13 mouse cellular contexts compared by ENCODE assay signal in genomic region chr2:72005051-72005450, GRCm38 (mm10).
"Had no signal": no experiment of that assay in that cellular context is flagged by ENCODE, and none has a peak within 500 bp of the region (broad histone marks: within the 10 kb centered on the region; RNA-seq: fewer than 3 reads in every experiment).

No protein-coding gene starts in this region.

- H3K36me3 ChIP-seq: limb, embryonic 10.5 days; liver, embryonic 15.5 days; neural tube, embryonic 12.5 days had no signal

- H3K27ac ChIP-seq: left cerebral cortex, adult 2 months; limb, embryonic 10.5 days; liver, embryonic 15.5 days; neural tube, embryonic 12.5 days; stomach, postnatal 0 days had no signal

- H3K27me3 ChIP-seq: liver, embryonic 15.5 days; neural tube, embryonic 12.5 days had no signal

- H3K9ac ChIP-seq: liver, embryonic 15.5 days; neural tube, embryonic 12.5 days had no signal

- H3K9me3 ChIP-seq: limb, embryonic 10.5 days; liver, embryonic 15.5 days had no signal

- H3K4me1 ChIP-seq: limb, embryonic 10.5 days; liver, embryonic 15.5 days; neural tube, embryonic 12.5 days had no signal

- ATAC-seq: lung, postnatal 0 days had no signal

- H3K4me3 ChIP-seq: left cerebral cortex, adult 2 months; limb, embryonic 10.5 days; liver, embryonic 15.5 days; neural tube, embryonic 12.5 days had no signal

- DNase-seq: kidney, adult 8-10 months; kidney, postnatal 25 days; lung, adult 2 months; lung, postnatal 36 days; midbrain, embryonic 14.5 days; thymus, postnatal 4 days had no signal

- H3K4me2 ChIP-seq: liver, embryonic 11.5 days; liver, embryonic 15.5 days; neural tube, embryonic 12.5 days had no signal
